Mouse (Mus musculus) liver, postnatal 0 days (tissue): ENCODE measurements around the gene Gm20388.

ENCODE experiments used
- CTCF ChIP-seq: sonication (generic); IDR thresholded peaks from 2 replicates; pipeline ENCODE4 v1.5.1; 2016; ENCODE audit warnings: antibody characterized with exemption, low read depth
- EP300 ChIP-seq: IDR thresholded peaks from 2 replicates; pipeline ENCODE4 v1.6.1; 2016; ENCODE audit warnings: antibody characterized with exemption, low read depth, mild to moderate bottlenecking

DNA sequence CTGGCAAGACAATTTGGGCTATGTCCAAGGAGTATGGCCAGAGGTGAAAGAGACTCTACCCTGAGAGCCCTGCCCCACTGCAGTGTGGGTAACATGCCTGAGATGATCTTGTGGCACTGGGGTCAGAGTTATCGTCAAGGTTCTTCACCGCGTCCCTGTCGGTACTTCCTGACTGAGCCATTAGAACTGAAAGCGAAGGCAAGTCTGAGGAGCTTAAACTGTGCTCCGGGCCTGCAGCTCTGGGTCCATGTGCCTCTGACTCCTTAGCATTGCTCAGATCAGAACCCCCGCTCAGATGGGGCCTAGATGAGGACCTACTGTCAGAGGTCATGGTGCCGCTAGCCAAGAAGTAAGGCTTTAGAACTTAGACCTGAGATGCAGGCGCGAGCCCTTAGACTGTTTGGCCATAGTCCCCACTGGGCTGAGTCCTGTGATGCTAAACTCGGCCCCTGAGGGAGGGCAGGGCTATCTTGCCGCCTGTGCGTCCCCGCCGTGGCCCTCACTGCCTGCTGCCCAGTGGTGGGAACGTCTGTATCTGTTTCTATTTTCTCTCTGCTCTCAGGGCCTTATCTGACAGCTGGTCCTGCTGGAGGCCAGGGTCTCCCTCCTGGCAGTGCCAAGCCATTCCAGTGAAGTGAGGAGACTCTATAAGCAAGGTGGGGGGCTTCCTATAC lies 2389.1 kb downstream of the Gm20388 start:
- TF ChIP-seq CTCF (no peak), EP300 (no peak)
